Mouse (Mus musculus) T-helper 17 cell (primary cell): Measurements from ENCODE around the gene Cyp2d26.
"Not testable (repeated sequence)": the region's sequence is repeated elsewhere in the genome, so short reads cannot be mapped to it uniquely, and the experiment has no call there.

ENCODE experiments used
- in situ Hi-C, 2 experiments: fragments of 300-600 bp; cut with MboI, MseI; formaldehyde crosslinking; loops; 1 replicate in 1 of 2; 2 replicates in 1 of 2; pipeline ENCODE4 v1.15.1; 2025; ENCODE audit warnings: high pct_unique_total_duplicates in 2 of 2

Gene Cyp2d26

DNA sequence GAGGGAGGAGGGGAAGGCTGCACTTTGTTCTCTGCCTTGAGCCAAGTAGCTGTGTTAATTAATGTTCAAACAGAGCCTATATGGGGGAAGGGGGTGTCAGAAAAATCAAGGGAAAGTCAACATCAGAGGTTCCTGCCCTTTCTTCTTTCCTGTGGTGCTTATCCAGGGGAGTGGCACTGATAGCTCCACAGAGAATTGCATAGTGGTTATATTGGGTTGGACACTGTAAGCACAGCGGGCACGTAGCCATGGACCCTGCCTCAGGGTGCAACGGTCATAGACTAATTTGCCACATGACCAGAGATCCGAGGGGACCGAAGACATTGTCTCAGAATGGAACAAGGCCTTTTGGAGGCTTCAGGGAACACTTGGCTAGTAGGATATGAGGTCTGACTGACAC, at the start of gene Cyp2d26:
Gene Cyp2d26, minus strand, starts transcription at position 18 of the 400 bp plus-strand sequence.
- in situ Hi-C loops: no loop called here

DNA sequence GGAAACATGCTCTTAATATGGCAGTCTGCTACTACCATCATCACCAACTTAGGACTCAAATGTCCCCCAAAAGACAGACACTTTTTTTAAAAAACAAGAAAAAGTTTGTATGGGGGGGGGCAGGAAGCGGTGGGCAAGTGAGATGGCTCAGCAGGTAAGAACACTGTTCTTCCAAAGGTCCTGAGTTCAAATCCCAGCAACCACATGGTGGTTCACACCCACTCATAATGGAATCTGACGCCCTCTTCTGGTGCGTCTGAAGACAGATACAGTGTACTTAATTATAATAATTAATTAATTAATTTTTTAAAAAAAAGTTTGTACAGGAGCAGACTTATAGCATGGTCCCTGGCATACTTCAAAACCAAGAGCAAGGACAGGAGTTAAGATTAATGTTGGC, 45.1 kb upstream of the Cyp2d26 start:
- in situ Hi-C loops: no loop called here

DNA sequence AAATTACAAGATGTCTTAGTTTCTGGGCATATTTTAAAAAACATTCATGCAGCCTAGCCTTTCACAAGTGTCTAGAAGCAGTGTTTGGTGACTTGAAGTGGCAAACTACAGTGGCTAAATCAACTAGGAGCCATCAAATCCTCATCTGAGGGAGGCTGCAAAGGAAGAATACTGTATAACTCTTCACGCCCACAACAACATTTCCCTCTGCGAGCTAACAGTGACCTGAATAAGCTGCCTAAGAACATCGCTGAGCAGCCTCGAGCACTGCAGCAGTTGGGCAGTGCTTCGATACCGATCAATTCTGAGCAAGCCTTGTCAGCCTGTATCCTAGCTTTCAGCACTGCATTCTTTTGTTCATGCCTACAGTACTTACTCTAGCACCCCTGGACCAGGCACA, 35.8 kb upstream of the Cyp2d26 start:
- in situ Hi-C loops: no loop called here

DNA sequence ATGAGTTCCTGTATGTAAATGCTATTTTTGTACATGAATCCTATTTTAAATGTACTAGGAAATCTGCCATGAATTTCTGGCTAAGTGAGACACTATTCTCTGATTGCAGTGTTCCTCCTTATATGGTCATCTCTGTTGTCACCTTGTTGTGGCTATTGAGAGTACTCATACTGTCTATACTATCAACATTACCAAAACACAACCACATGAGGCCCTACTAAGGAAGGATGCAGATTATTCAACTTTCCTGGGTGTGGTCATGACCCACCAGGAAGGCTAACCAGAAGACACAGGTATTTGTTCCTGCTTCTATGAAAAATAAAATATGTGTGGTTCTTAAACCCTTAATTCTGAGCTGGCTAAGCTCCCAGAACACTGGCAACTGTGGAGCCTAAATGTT, 31.8 kb upstream of the Cyp2d26 start:
- in situ Hi-C loops: no loop called here

DNA sequence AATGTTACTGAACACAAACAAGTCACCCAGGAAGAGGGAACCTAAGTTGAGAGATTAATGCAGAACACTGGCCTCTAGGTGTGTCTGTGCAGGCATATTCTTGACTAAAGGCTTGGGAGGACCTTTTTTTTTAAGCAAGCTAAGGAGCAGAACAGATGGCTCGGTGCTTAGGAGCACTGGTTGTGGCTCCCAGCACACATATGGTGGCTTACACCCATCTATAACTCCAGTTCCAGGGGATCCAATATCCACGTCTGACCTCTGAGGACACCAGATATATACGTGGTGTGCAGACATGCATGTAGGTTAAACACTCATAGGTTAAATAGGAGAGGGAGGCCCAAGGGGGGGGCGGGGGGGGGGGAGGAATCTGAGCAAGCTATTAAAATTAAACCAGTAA, 28.3 kb upstream of the Cyp2d26 start:
- in situ Hi-C loops: no loop called here

DNA sequence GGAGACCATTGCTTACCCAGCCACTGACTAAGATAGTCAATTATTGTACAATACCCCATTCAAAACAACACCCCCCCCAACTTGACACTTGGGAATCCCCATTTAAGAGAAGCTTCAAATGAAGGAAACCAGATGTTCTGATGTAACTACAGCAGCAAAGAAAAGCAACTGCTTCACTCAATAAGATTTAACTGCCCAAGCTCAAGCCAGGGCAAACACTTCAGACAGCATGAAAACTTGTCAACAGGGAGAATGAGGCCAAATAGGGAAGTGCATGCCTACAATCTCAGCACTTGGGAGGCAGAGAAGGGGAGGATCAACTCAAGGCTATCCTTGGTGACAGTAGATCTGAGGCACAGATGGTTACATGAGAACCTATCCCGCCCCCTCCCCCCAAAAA, 27.6 kb upstream of the Cyp2d26 start:
- in situ Hi-C loops: no loop called here

DNA sequence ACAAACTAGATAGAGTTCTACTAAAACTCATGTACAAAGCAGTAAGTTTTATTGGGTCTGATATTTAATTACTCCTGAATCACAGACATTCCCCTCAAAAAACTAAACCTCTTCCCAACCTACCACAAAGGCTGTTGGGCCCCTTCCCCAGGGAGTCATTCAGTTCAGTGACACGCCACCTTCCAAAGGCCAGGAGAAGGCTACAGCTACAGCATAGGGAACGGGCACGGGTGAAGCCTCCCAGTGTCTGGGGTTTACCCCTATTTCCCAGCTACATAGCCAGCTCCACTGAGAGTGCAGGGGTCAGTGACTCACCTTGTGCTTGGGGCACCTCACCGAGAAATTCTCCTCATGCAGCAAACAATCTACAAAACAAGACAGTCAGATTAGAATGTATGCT, 21.2 kb upstream of the Cyp2d26 start:
- in situ Hi-C loops: no loop called here

DNA sequence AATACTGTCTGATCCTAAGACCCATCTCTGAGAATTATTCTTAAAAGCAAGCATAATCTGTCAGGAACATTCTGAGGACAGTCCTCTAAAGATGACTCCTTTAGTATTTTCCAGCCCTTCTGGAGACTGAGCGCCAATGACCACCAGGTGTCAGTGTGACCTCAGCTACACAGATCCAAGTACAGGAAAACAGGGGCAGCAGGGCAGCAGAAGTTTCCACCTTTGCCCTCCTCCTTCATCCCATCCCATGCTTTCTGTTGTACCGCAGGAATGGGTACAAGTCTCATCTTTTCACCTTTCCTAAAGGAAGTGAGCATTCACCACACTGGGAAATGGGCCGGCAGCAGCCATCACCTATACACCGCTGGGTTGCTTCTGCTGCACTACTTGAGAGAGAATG, 20.7 kb upstream of the Cyp2d26 start:
- in situ Hi-C loops: loop anchor here in 1 of 2 experiments (5.0 kb wide), 1 partner anchor 257 kb away; no protein-coding TSS in a partner anchor

DNA sequence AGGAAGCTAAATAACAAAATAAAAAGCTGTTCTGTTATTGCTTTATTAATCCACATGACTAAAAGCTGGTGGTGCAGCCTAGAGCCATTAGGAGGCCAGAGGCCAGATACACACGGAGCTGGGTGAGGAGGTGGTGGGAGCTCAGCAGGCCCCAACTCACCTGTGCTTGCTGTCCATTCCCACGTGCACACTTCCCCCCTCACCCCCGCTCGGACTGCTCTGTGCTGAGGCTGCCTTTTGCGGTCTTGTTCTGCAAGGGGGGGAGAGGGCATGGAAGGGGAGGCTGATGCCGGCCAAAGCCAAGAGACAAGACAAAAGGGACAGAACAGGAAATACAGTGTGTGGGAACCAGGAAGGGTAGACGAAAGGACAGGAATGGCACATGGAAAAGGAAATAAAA, 20.2 kb upstream of the Cyp2d26 start:
- in situ Hi-C loops: loop anchor here in 1 of 2 experiments (5.0 kb wide), 1 partner anchor 258 kb away; no protein-coding TSS in a partner anchor

DNA sequence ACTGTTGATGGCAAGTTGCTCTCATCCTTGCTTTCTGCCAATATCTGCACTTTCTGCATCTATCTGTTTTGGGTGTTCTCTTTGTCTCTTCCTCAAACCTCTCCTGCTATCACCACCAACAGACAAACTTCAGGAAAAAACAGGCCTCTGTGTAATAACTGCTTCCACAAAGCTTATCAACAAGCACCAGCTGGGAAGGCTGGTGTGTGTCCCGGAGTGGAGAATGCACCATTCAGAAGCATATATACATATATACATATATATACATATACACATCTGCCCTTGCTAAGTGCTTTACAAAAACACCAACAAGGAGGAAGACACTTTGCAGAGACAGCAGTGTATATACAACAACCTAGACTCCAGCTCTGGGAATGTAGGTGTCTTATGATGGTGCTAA, 16.5 kb upstream of the Cyp2d26 start:
- in situ Hi-C loops: loop anchor here in 1 of 2 experiments (5.0 kb wide), 1 partner anchor 262 kb away; no protein-coding TSS in a partner anchor

DNA sequence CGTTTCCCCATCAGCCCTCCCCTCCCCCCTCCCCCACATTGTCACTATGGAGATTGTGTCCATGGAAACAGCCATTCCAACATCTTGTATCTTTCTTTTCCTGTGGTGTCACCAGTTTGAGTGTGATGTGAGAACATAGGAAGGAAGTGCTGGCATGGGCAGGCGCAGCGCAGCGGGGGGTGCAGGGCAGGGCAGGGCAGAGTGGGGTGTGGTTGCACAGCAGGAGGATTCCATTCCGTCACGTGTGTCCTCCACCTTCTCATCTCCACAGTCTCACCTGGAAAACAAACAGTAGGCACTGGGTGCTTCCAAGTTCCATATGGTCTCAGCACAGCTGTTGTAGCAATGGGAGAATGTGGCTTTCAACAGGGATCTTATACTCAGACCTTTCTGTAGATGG, 15.4 kb upstream of the Cyp2d26 start:
- in situ Hi-C loops: loop anchor here in 1 of 2 experiments (5.0 kb wide), 1 partner anchor 233 kb away; no protein-coding TSS in a partner anchor

DNA sequence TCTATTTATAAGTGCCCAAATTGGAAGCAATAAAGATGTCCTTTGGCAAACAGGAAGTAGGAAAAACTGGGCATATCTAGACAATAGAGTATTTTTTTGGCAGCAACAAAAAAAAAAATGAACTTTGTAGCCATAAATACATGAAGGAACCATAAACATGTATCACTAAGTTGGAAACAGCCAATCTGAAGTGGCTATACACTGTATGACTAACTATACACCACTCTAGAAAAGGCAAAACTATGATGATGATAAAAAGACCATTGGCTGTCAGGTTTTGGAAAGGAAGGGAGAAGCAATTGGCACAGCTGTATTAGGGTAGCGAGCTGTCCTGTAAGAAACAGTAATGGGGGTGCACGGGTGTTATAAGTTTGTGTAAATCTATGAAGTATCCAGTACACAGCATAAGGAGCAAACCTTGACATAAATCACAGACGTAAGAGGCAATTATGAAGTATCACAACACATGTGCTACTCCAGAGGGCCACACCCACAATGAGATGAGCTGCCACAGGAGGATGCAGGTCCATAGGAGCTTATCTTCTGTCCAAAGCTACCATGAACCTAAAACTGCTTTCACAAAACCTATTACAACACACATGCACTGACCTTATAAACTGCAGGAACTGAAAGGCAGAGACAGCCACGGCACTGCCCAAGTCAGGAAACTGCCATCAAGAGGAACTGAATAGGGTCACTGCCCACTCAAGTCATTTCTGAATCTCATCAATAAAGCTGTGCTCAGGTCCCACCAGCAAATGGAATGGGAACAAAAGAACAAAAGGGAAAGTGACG, 13.1 kb upstream of the Cyp2d26 start:
- in situ Hi-C loops: loop anchor here in 1 of 2 experiments (5.0 kb wide), 1 partner anchor 235 kb away; no protein-coding TSS in a partner anchor

DNA sequence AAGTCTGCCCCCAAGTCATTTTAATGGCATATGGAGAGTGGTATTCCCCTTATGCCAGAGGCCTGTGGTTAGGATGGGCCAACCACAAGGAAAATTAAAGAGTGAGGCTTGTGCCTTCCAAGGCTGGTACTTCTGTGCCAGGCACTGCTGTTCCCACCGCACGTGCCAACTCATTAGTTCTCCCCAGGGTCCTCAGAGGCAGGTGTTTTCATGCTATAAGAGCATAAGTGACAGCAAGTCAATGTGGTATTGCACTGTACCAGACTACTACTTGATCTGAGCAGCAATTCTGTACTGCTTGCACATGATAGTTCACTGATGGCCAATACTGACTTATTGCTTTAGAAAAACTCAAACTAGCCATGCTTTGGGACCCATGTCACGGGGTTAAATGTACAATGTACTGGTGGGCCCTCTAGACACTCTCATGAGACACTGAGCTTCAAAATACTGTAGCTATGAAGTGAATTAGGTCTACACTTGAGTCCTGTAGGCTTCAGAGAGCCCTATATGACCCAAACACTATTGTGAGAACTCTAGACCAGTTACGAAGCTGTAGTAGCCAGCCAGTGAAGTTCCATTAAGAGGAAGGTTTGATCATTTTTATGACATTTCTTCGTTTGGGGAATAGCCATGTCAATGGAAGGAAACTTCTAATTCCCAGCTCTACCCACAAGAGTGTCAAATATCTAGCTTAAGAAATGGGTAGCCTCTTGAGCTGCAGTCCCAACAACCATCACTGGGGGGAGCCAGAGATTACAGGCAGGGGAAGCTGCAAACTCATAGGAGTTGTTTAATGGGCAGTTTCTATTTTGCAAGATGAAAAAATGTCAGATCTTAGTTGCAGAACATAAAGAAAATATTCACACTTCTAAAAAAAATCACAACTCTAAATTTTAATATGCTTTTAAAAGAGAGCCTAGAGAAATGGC, 10.9 kb upstream of the Cyp2d26 start:
- in situ Hi-C loops: loop anchor here (5.0 kb wide), 1 partner anchor 237 kb away; no protein-coding TSS in a partner anchor

DNA sequence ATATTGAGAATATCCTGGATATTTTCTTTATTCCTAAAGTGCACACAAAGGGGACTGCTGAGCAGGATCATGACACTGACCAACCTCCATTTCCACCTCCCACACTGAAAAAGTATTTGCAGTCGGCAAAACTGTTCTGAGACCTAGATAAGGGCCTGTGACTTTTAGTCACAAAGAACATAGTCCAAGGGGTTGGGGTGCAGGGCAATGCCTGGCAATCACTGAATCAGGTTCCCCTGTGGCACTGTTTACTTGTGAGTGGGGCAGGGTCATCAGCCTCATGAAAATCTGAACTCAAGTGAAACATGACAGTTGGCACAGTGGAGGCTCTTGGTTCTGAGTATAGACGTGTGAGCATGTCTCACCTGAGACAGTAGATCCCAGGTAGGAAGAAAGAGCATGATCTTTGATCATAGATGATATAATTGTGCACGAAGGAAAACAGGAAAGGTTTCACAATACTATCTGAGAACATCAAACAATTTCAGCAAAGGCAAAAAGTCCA, 1.9 kb upstream of the Cyp2d26 start:
- in situ Hi-C loops: no loop called here

DNA sequence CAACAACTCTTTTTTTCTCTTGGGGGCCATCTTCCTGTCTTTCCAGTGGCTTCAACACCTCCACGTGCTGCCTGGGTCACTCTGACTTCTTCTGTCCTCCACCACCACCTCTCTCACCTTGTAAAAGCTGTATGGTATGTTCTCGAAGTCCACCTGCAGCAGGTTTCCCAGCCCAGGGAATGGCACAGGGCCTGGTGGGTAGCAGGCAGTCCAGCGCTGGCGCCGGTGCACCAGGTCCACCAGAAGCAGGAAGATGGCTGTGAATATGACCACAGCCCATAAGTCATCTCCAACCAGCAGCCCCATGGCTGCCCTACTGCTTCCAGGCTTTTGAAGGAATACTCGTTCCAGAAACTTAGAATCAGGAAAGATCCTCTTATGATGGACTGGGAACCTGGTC, 226 bp downstream of the Cyp2d26 start:
- in situ Hi-C loops: no loop called here

DNA sequence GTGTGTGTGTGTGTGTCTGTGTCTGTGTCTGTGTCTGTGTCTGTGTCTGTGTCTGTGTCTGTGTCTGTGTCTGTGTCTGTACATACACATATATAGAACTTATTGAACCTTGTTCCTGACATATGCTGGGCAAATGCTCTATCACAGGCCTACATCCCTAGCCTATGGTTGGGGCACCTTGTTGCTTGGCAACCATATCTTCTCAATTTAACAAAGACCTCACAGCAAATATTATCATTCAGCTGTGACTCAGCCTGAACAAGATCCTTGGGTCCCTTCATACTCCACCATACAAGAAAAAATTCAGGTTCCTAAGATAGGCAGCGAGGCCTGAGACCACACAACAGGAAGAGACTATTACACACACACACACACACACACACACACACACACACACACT, 640 bp downstream of the Cyp2d26 start:
- in situ Hi-C loops: no loop called here

DNA sequence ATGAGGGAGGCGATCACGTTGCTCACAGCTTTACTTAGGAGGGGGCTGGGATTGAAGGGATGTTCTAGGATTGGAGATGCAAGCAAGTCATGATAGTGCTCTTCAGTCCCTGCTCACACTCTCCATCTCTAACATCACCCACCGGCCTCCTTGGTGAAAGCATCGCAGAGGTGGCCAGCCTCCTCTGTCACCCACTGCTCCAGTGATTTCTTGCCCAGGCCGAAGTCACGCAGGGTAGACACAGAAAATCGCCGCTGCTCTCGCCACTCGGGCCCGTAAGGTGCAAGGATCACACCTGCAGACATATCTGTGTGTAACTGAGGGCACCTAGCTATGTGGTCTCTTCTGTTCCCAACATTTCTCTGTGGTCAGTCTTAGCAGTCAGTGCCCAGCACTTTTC, 1.5 kb downstream of the Cyp2d26 start:
- in situ Hi-C loops: no loop called here

DNA sequence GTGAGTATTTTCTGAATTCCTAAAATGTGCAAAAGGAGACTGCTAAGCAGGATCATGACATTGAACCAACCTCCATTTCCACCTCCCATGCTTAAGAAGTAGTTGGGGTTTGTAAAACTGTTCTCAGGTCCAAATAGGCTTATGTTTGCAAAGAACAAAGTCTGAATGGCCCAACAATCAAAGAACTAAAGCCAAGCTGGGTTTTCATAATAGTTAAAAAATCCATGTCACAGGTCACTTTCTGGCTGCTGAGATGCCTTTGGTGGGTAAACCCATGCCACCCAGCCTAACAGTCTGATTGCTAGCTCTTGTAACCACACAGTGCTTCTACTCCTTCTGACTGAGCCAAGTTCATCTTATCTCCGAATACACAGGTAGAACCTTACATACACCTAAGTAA, 9.5 kb downstream of the Cyp2d26 start:
- in situ Hi-C loops: no loop called here

DNA sequence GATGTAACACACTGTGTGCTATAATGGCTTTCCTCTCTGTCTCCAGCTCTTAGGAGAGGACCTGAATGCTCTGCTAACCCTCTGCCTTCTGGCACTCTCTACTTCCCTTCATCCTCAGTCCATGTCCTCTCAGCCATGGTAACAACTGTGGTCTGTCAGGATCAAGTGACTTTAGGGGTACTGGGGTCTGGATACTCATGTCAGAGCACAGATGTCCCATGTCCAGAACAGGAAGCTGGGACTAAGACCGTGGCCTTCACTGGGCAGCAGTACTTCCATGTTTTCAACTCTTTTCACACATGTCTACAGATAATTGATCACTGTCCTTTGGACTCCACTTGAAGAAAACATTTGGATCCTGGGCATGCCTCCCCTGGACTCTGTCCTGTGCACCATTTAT, 10.3 kb downstream of the Cyp2d26 start:
- in situ Hi-C loops: no loop called here

DNA sequence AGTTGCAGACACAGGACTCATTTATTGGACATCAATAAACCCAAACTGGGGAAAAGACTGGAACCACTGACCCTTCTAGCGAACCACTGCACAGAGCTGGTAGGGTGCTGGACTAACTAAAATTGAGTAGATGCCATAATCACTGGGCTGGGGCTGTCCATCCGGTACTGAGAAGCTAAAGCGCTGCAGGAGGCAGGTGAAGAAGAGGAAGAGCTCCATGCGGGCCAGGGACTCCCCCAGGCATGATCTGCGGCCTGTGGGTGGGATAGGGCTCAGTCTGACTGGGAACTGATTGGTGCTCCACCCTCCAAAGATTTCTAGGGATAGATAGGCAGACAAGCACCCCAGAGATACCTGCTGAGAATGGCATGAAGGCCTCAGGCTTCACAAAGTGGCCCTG, 16.2 kb downstream of the Cyp2d26 start:
- in situ Hi-C loops: not testable (repeated sequence)

DNA sequence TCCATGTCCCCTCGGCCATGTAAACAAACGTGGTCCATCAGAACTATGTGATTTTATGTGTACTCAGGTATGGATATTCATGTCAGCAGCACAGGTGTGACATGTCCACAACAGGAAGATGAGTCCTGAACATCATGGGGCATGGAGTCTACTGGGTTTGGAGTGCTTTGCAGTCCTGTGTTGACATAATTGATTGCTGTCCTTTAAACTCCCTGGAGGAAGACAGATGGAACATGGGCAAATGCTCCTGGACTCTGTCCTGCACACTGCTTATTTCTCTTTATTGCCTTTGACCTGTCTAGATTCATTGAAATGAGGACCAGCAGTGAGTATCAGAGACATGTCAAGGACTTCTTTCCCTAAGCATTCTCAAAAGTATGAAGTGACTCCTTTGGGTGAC, 28.2 kb downstream of the Cyp2d26 start:
- in situ Hi-C loops: no loop called here

DNA sequence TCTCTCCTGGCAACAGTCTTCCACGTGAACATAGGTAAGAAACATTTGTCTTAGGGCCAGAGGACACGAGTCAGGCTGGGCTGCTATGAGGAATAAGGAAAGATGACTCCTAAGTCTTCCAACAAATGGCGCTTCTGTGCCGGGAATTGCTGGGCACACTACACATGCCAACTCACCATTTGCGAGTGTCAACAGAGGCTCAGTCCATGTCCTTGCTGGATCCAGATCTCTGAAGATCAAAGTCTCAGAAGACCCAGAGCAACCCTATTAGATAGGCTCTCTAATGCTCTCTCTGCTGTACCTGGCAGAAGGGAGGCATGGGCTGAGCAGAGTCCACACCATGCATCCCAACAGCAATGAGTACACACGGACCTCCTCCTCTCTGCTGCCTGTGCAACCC, 29.2 kb downstream of the Cyp2d26 start:
- in situ Hi-C loops: no loop called here
